Mouse (Mus musculus) CH12.LX (cell line): ENCODE results near the gene Steap2.

Experiments
- CHD2 ChIP-seq: IDR thresholded peaks from 2 replicates; pipeline ENCODE4 v1.6.1; 2011; ENCODE audit warnings: low read length, improper control_type of control experiment
- CTCF ChIP-seq, 2 experiments: IDR thresholded peaks in 1 of 2; conservative IDR thresholded peaks in 1 of 2; 2 replicates each; pipeline ENCODE4 v1.5.1; 2011 to 2012; ENCODE audit warnings: low read depth in 2 of 2, low read length in 2 of 2, improper control_type of control experiment in 1 of 2, inconsistent platforms in 1 of 2, mild to moderate bottlenecking in 1 of 2, moderate library complexity in 1 of 2
- EP300 ChIP-seq: IDR thresholded peaks from 2 replicates; pipeline ENCODE4 v1.6.1; 2011; ENCODE audit warnings: low read length, improper control_type of control experiment
- GABPA ChIP-seq: IDR thresholded peaks from 2 replicates; pipeline ENCODE4 v1.6.1; 2012; ENCODE audit warnings: low read depth, low read length, improper control_type of control experiment, inconsistent platforms; ENCODE audit not compliant: insufficient replicate concordance
- JUND ChIP-seq: conservative IDR thresholded peaks from 2 replicates; pipeline ENCODE4 v1.6.1; 2011; ENCODE audit warnings: low read depth, low read length, improper control_type of control experiment
- MXI1 ChIP-seq: IDR thresholded peaks from 2 replicates; pipeline ENCODE4 v1.6.1; 2011; ENCODE audit warnings: mild to moderate bottlenecking, low read depth, low read length, improper control_type of control experiment
- TBP ChIP-seq: conservative IDR thresholded peaks from 2 replicates; pipeline ENCODE4 v1.6.1; 2011; ENCODE audit warnings: low read depth, low read length, improper control_type of control experiment
- USF1 ChIP-seq: IDR thresholded peaks from 2 replicates; pipeline ENCODE4 v1.6.1; 2014; ENCODE audit warnings: low read depth, mild to moderate bottlenecking, inconsistent platforms, low read length, improper control_type of control experiment

DNA sequence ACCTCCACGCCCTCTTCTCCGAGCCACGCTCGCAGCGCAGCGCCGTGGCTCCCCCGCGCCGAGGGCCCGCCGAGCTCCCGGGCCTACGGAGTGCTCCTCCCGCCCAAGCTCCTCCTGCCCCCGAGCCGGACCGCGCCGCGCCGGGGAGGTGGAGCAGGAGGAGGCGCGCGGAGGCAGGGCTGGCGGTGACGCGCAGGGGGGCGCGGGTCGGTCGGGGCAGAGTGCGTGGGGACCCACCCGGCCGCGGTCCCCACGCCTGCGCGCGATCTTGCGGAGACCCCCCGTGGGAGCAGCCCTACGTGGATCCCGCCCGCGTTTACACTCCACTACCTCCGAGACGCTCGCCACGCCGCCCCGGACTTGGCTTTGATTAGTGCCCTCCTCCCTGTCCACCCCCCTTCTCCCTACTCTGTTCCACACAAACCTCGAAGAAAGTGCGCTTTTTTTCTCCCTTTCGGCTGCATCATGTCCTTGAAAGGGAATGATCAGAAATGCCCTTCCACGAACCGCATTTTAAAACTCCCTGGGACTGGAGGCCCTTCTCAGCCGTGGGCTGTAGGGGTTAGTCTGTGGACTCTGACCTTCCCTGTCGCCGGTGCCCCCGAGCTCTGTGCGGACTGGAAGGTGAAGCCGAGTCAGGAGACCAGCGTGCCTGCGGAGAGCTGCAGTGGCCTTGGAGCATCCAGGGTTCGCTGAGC, at the start of gene Steap2:
- TF ChIP-seq TBP (no peak), MXI1 (no peak), CTCF (conservative IDR thresholded peaks at IDR 0.05 in 1 of 2, IDR thresholded peaks at IDR 0.05 in 1 of 2; ENCODE audit: low read depth in 2 of 2, low read length in 2 of 2) (no peak), EP300 (no peak), GABPA (no peak), JUND (no peak), USF1 (no peak), CHD2 (no peak)
